Mouse (Mus musculus): ENCODE data around the gene Eloa. TPM values are rescaled to one million over a fixed set of nuclear protein-coding genes. Genes with fewer than 3 reads are reported as not detected.

Gene Eloa
- total and polyA plus RNA-seq, 2 experiments, result 7.3 to 16.7 TPM

DNA sequence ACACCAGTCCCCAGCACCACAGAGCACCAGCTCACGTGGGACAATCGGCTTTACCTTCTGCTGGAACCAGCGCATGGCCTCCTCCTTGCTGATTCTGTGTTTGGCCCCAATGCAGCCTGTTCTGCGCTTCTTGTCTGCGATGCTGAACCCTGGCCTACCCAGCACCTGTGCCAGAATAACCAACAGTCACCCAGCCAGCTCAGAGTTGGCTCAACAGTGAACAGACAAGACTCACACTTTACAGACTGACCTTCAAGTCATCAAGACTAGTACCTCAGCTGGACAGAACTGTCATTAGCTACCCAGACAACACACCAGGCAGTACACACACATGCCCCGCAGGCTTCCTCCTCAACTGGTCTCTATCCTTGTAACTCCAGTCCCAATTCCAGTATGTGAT, 28.7 kb upstream of the Eloa start:
- H3K4me3 ChIP-seq (ENCODE audit: insufficient read depth, low read depth, low read length), result no peak overlapping the region
- peaks cover 9% of the 10 kb centered on the region for H3K4me1 ChIP-seq (ENCODE audit: control insufficient read depth, insufficient read depth, low read length)
- no peaks in the 10 kb centered on the region for H3K27me3 ChIP-seq (ENCODE audit: control insufficient read depth, insufficient read depth, low read length)
- WGBS, result 52% methylated on average over 6 of the region's 6 CpGs
- DNase-seq (ENCODE audit: extremely low read depth, low read depth, low spot score), result peak; percentile 70
- H3K79me2 ChIP-seq (ENCODE audit: control insufficient read depth, insufficient read depth, low read length), result peaks cover 16% of the 10 kb centered on the region; the same call in 1 of the 2 replicates
- H3K9ac ChIP-seq (ENCODE audit: low read depth, low read length), result no peak overlapping the region
- H3K36me3 ChIP-seq (ENCODE audit: control insufficient read depth, insufficient read depth, low read length), result peaks cover 23% of the 10 kb centered on the region
- H3K27ac ChIP-seq (replicated peaks; ENCODE audit: insufficient read depth, low read depth, low read length), result no peak overlapping the region
- TF ChIP-seq CTCF (IDR thresholded peaks at IDR 0.05; ENCODE audit: low read depth, low read length), result no peak
- TF ChIP-seq POLR2A (IDR thresholded peaks at IDR 0.05; ENCODE audit: extremely low read depth, insufficient read depth, low read length), result no peak

DNA sequence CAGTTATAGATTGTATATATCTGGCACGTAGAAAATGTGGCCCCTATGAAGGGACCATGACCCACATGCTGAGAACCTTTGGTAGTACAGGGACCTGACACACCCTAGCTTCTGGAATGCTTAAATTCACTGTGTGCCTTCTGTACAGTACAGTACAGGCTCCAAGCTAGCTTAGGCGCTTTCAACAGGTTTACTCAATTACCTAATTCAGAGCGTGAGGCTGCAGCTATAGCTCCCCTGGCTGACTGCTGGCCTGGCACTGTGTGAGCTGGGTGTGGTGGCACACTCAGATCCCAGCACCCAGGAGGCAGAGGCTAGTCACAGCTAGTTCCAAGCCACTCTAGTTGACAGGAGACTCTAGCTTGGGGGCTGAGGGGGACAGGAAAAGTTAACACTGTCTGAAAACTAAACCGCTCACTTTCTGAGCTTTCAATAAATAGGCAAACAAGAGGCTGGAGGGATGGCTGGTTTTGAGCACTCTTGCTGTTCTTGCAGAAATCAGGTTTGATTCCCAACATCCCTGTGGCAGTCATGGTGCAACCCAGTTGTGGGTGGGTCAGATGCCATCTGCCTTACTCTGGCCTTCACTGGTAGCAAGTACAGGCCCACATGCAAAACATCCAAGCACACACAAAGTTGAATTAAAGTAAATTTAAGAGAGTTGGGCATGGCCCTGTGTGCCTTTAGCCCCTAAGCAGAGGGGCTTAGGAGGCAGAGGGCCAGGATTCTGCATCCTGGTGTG, 26.9 kb upstream of the Eloa start:
- H3K79me2 ChIP-seq (ENCODE audit: control insufficient read depth, insufficient read depth, low read length), result peaks cover 16% of the 10 kb centered on the region; the same call in 1 of the 2 replicates

GRCm38 (mm10) chr4:136047626-136048025, 26.1 kb upstream of the Eloa start:
- Histone ChIP-seq H3K27ac (replicated peaks; ENCODE audit: insufficient read depth, low read depth, low read length) (no peak overlapping the region), H3K79me2 (ENCODE audit: control insufficient read depth, insufficient read depth, low read length) (peaks cover 11% of the 10 kb centered on the region; the same call in 1 of the 2 replicates), H3K9ac (ENCODE audit: low read depth, low read length) (no peak overlapping the region), H3K4me3 (ENCODE audit: insufficient read depth, low read depth, low read length) (no peak overlapping the region), H3K27me3 (ENCODE audit: control insufficient read depth, insufficient read depth, low read length) (no peaks in the 10 kb centered on the region), H3K36me3 (ENCODE audit: control insufficient read depth, insufficient read depth, low read length) (peaks cover 23% of the 10 kb centered on the region), H3K4me1 (ENCODE audit: control insufficient read depth, insufficient read depth, low read length) (peaks cover 9% of the 10 kb centered on the region)
- no peak for TF ChIP-seq POLR2A (IDR thresholded peaks at IDR 0.05; ENCODE audit: extremely low read depth, insufficient read depth, low read length)
- TF ChIP-seq CTCF (IDR thresholded peaks at IDR 0.05; ENCODE audit: low read depth, low read length), result no peak
- WGBS, result 43% methylated on average over 4 of the region's 4 CpGs
- DNase-seq (ENCODE audit: extremely low read depth, low read depth, low spot score), result no peak

More for the DNA sequence above, 26.9 kb upstream of the Eloa start:
- peaks cover 23% of the 10 kb centered on the region for H3K36me3 ChIP-seq (ENCODE audit: control insufficient read depth, insufficient read depth, low read length)
- H3K27ac ChIP-seq (replicated peaks; ENCODE audit: insufficient read depth, low read depth, low read length), result no peak overlapping the region
- DNase-seq (ENCODE audit: extremely low read depth, low read depth, low spot score), result no peak
- no peak overlapping the region for H3K4me3 ChIP-seq (ENCODE audit: insufficient read depth, low read depth, low read length)
- H3K9ac ChIP-seq (ENCODE audit: low read depth, low read length), result no peak overlapping the region
- TF ChIP-seq CTCF (IDR thresholded peaks at IDR 0.05; ENCODE audit: low read depth, low read length), result no peak
- no peak for TF ChIP-seq POLR2A (IDR thresholded peaks at IDR 0.05; ENCODE audit: extremely low read depth, insufficient read depth, low read length)
- peaks cover 9% of the 10 kb centered on the region for H3K4me1 ChIP-seq (ENCODE audit: control insufficient read depth, insufficient read depth, low read length)
- WGBS, result 61% methylated on average over 4 of the region's 4 CpGs
- no peaks in the 10 kb centered on the region for H3K27me3 ChIP-seq (ENCODE audit: control insufficient read depth, insufficient read depth, low read length)

GRCm38 (mm10) chr4:136046888-136047287, 25.3 kb upstream of the Eloa start:
- H3K27ac ChIP-seq (replicated peaks; ENCODE audit: insufficient read depth, low read depth, low read length), result no peak overlapping the region
- peaks cover 4% of the 10 kb centered on the region; the same call in 1 of the 2 replicates for H3K79me2 ChIP-seq (ENCODE audit: control insufficient read depth, insufficient read depth, low read length)
- H3K4me1 ChIP-seq (ENCODE audit: control insufficient read depth, insufficient read depth, low read length), result peaks cover 9% of the 10 kb centered on the region
- H3K27me3 ChIP-seq (ENCODE audit: control insufficient read depth, insufficient read depth, low read length), result no peaks in the 10 kb centered on the region
- no peak overlapping the region for H3K4me3 ChIP-seq (ENCODE audit: insufficient read depth, low read depth, low read length)
- no peak for TF ChIP-seq CTCF (IDR thresholded peaks at IDR 0.05; ENCODE audit: low read depth, low read length)
- no peak for TF ChIP-seq POLR2A (IDR thresholded peaks at IDR 0.05; ENCODE audit: extremely low read depth, insufficient read depth, low read length)
- peaks cover 23% of the 10 kb centered on the region for H3K36me3 ChIP-seq (ENCODE audit: control insufficient read depth, insufficient read depth, low read length)
- H3K9ac ChIP-seq (ENCODE audit: low read depth, low read length), result no peak overlapping the region
- WGBS, result 82% methylated on average over 6 of the region's 6 CpGs
- DNase-seq (ENCODE audit: extremely low read depth, low read depth, low spot score), result no peak

DNA sequence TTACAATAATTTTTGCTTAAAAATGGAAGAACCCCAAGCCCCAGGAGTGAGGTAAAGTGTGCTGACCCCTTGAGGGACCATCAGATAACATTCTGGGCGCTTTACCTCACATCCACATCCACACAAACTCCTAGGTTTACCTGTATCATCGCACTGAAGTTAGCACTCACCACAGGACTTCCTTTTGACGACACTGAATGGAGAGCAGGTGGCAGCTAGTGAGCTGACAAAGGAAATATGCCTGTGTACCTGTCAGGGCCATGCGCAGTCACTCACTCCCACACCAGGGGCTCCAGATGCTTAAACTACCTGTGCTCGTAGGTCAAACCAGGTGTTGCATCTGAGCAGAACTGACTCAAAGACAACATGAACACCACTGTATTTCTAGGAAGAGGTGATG, 23.5 kb upstream of the Eloa start:
- no peak for DNase-seq (ENCODE audit: extremely low read depth, low read depth, low spot score)
- Histone ChIP-seq H3K4me1 (ENCODE audit: control insufficient read depth, insufficient read depth, low read length) (no peaks in the 10 kb centered on the region), H3K4me3 (ENCODE audit: insufficient read depth, low read depth, low read length) (no peak overlapping the region), H3K79me2 (ENCODE audit: control insufficient read depth, insufficient read depth, low read length) (no peaks in the 10 kb centered on the region), H3K9ac (ENCODE audit: low read depth, low read length) (no peak overlapping the region), H3K27me3 (ENCODE audit: control insufficient read depth, insufficient read depth, low read length) (no peaks in the 10 kb centered on the region), H3K36me3 (ENCODE audit: control insufficient read depth, insufficient read depth, low read length) (peaks cover 11% of the 10 kb centered on the region), H3K27ac (replicated peaks; ENCODE audit: insufficient read depth, low read depth, low read length) (no peak overlapping the region)
- TF ChIP-seq POLR2A (IDR thresholded peaks at IDR 0.05; ENCODE audit: extremely low read depth, insufficient read depth, low read length), result no peak
- no peak for TF ChIP-seq CTCF (IDR thresholded peaks at IDR 0.05; ENCODE audit: low read depth, low read length)
- 88% methylated on average over 5 of the region's 5 CpGs for WGBS

DNA sequence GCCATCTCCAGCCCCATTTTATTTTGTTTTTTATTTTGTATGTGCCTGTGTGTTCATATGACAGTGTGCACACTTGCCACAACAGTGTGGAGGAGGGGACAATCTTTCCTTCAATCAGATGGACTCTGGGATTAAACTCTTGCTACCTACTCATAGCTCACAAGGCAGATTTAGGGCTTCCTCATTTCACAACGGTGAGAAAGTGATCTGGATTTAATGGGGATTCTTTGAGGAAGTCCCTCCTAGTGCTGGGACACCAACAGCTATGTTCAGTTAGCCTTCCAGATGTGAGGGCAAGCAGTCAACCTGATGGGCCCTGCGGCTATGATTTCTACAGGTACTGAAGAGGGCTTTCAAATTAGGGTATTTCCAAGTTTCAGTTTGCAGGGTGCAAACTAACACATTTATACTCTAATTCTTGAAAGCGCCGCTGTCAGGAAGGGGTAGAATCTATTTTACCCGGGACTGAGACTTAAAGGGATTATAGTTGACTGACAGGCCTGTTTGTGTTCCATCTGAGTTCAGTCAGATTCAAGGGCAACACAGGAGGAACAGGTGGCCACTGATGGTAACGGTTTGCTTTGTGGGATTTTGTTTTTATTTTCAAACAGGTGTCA, 22.3 kb upstream of the Eloa start:
- DNase-seq (ENCODE audit: extremely low read depth, low read depth, low spot score), result no peak
- TF ChIP-seq CTCF (IDR thresholded peaks at IDR 0.05; ENCODE audit: low read depth, low read length), result no peak
- no peak for TF ChIP-seq POLR2A (IDR thresholded peaks at IDR 0.05; ENCODE audit: extremely low read depth, insufficient read depth, low read length)
- H3K36me3 ChIP-seq (ENCODE audit: control insufficient read depth, insufficient read depth, low read length), result peaks cover 2% of the 10 kb centered on the region
- no peak overlapping the region for H3K4me3 ChIP-seq (ENCODE audit: insufficient read depth, low read depth, low read length)
- no peak overlapping the region for H3K9ac ChIP-seq (ENCODE audit: low read depth, low read length)
- no peaks in the 10 kb centered on the region for H3K27me3 ChIP-seq (ENCODE audit: control insufficient read depth, insufficient read depth, low read length)
- no peaks in the 10 kb centered on the region for H3K79me2 ChIP-seq (ENCODE audit: control insufficient read depth, insufficient read depth, low read length)
- 89% methylated on average over 6 of the region's 6 CpGs for WGBS
- no peak overlapping the region for H3K27ac ChIP-seq (replicated peaks; ENCODE audit: insufficient read depth, low read depth, low read length)
- H3K4me1 ChIP-seq (ENCODE audit: control insufficient read depth, insufficient read depth, low read length), result no peaks in the 10 kb centered on the region
